Mouse (Mus musculus) C2C12 (cell line): Measurements from ENCODE around the gene Mvb12a.

Experiments
- CEBPB ChIP-seq: IDR thresholded peaks from one replicate; pipeline ENCODE4 v1.6.1; 2011; ENCODE audit warnings: low read depth, mild to moderate bottlenecking, control low read depth, moderate library complexity
- CTCF ChIP-seq: IDR thresholded peaks from one replicate; pipeline ENCODE4 v1.5.1; 2011; ENCODE audit not compliant: control insufficient read depth, insufficient read depth, insufficient read length
- MAX ChIP-seq: IDR thresholded peaks from one replicate; pipeline ENCODE4 v1.6.1; 2011; ENCODE audit warnings: mild to moderate bottlenecking, control low read depth

- no peak for TF ChIP-seq CTCF
- TF ChIP-seq MAX = no peak
- TF ChIP-seq CEBPB = no peak
Measured at GRCm38 (mm10) chr8:71554001-71554400, 11.3 kb downstream of the Mvb12a start.
